Mouse (Mus musculus) intestine, postnatal 0 days (tissue): ENCODE data around the gene Prpf18. TPM values are rescaled to one million over a fixed set of nuclear protein-coding genes. Genes with fewer than 3 reads are reported as not detected.
A peak's percentile ranks its signal among the peaks of the same experiment; 100 is the strongest.

ENCODE experiments used
- ATAC-seq: fragments of 200-750 bp; cut with Nextera tagmentation; 2 replicates; pipeline ENCODE4 v1.8.0; 2017; ENCODE audit warnings: mild to moderate bottlenecking, moderate TSS enrichment, moderate library complexity
- H3K27ac ChIP-seq: fragments of 300-500 bp; sonication (generic); 2 replicates; pipeline ENCODE4 v1.5.1; 2014; ENCODE audit warnings: mild to moderate bottlenecking, low read depth, low read length, moderate library complexity
- H3K27me3 ChIP-seq: fragments of 300-500 bp; sonication (generic); replicated peaks from 2 replicates; pipeline ENCODE4 v1.6.1; 2014; ENCODE audit warnings: low read length, mixed read lengths; ENCODE audit not compliant: control insufficient read depth, insufficient read depth
- H3K36me3 ChIP-seq: fragments of 300-500 bp; sonication (generic); 2 replicates; pipeline ENCODE4 v1.6.1; 2014; ENCODE audit warnings: mild to moderate bottlenecking, moderate library complexity; ENCODE audit not compliant: control insufficient read depth, insufficient read depth
- H3K4me1 ChIP-seq: fragments of 300-500 bp; sonication (generic); replicated peaks from 2 replicates; pipeline ENCODE4 v1.6.1; 2014; ENCODE audit warnings: antibody characterized with exemption, low read length, mixed read lengths; ENCODE audit not compliant: control insufficient read depth, insufficient read depth
- H3K4me2 ChIP-seq: fragments of 300-500 bp; sonication (generic); replicated peaks from 2 replicates; pipeline ENCODE4 v1.6.1; 2014; ENCODE audit warnings: low read depth, mild to moderate bottlenecking, moderate library complexity
- H3K4me3 ChIP-seq: fragments of 300-500 bp; sonication (generic); 2 replicates; pipeline ENCODE4 v1.5.1; 2014; ENCODE audit warnings: low read depth, low read length
- H3K9ac ChIP-seq: fragments of 300-500 bp; sonication (generic); 2 replicates; pipeline ENCODE4 v1.6.1; 2014; ENCODE audit warnings: mild to moderate bottlenecking, low read depth, low read length
- H3K9me3 ChIP-seq: fragments of 300-500 bp; sonication (generic); 2 replicates; pipeline ENCODE4 v1.6.1; 2016; ENCODE audit warnings: mixed run types; ENCODE audit not compliant: control insufficient read depth
- CTCF ChIP-seq: sonication (generic); IDR thresholded peaks from 2 replicates; pipeline ENCODE4 v1.5.1; 2016; ENCODE audit warnings: low read depth, mild to moderate bottlenecking, control low read depth, antibody characterized with exemption, moderate library complexity
- WGBS: fragments of 180-500 bp; shearing (Covaris S2); extraction: QIAGEN DNeasy Blood & Tissue Kit; methylation state at CpG from one replicate; pipeline ENCODE4 v1.1.7; 2014; 5-methylcytosine and 5-hydroxymethylcytosine counted together
- polyA plus RNA-seq: library from polyadenylated mRNA; unstranded; fragments of >200 nt; fragmentation: Nextera tagmentation; extraction: Ambion mirVana; gene quantifications from 2 replicates; pipeline ENCODE4 v1.2.1, GENCODE M21; 2015

Prpf18 gene
- polyA plus RNA-seq, 1 experiment from 2014 or later, result 13.0 TPM

- no peak overlapping the region for H3K9ac ChIP-seq
- ATAC-seq, result no peak
These were observed 75.9 kb downstream of the Prpf18 start for GRCm38 (mm10) chr2:4575975-4576374.

GRCm38 (mm10) chr2:4575163-4575562, 76.8 kb downstream of the Prpf18 start:
- H3K4me1 ChIP-seq, result peaks cover 9% of the 10 kb centered on the region
- no peak overlapping the region for H3K4me2 ChIP-seq
- no peak for ATAC-seq
- peaks cover 41% of the 10 kb centered on the region for H3K36me3 ChIP-seq
- no peak overlapping the region for H3K4me3 ChIP-seq
- no peaks in the 10 kb centered on the region for H3K27me3 ChIP-seq
- H3K27ac ChIP-seq, result peak overlapping the region; percentile 15; the same call in 1 of the 2 replicates
- TF ChIP-seq CTCF, result no peak
- no peak overlapping the region for H3K9ac ChIP-seq
- no peaks in the 10 kb centered on the region for H3K9me3 ChIP-seq
- WGBS, result 87% methylated on average over 2 of the region's 2 CpGs

More at GRCm38 (mm10) chr2:4575975-4576374, 75.9 kb downstream of the Prpf18 start:
- peaks cover 41% of the 10 kb centered on the region for H3K36me3 ChIP-seq
- no peak overlapping the region for H3K4me3 ChIP-seq
- H3K4me1 ChIP-seq, result 0 out of 2 replicates have a peak, but pooled peaks cover 3% of the 10 kb centered on the region
- TF ChIP-seq CTCF, result no peak
- H3K9me3 ChIP-seq, result no peaks in the 10 kb centered on the region
- WGBS, result 74% methylated on average over 7 of the region's 7 CpGs
- no peak overlapping the region for H3K4me2 ChIP-seq
- H3K27ac ChIP-seq, result no peak overlapping the region
- no peaks in the 10 kb centered on the region for H3K27me3 ChIP-seq

- 94% methylated on average over 5 of the region's 5 CpGs for WGBS
- H3K4me3 ChIP-seq, result no peak overlapping the region
- H3K4me1 ChIP-seq, result peaks cover 11% of the 10 kb centered on the region
- no peaks in the 10 kb centered on the region for H3K27me3 ChIP-seq
- TF ChIP-seq CTCF, result no peak
- no peak overlapping the region; the same call in 1 of the 2 replicates for H3K27ac ChIP-seq
- H3K36me3 ChIP-seq, result peaks cover 41% of the 10 kb centered on the region
- H3K9me3 ChIP-seq, result no peaks in the 10 kb centered on the region
- H3K4me2 ChIP-seq, result no peak overlapping the region
- no peak overlapping the region for H3K9ac ChIP-seq
- no peak for ATAC-seq
These were observed 77.7 kb downstream of the Prpf18 start for GRCm38 (mm10) chr2:4574251-4574650.

- ATAC-seq, result no peak
- Histone ChIP-seq H3K27ac (no peak overlapping the region), H3K4me1 (peaks cover 10% of the 10 kb centered on the region), H3K9me3 (no peaks in the 10 kb centered on the region), H3K4me3 (no peak overlapping the region), H3K9ac (no peak overlapping the region), H3K4me2 (no peak overlapping the region), H3K27me3 (no peaks in the 10 kb centered on the region), H3K36me3 (peaks cover 36% of the 10 kb centered on the region; the same call in 1 of the 2 replicates)
- TF ChIP-seq CTCF, result peak; percentile 30
- 62% methylated on average over 4 of the region's 4 CpGs for WGBS
These were observed 78.5 kb downstream of the Prpf18 start for GRCm38 (mm10) chr2:4573386-4573785.

- H3K36me3 ChIP-seq, result peaks cover 36% of the 10 kb centered on the region; the same call in 1 of the 2 replicates
- H3K27ac ChIP-seq, result no peak overlapping the region
- peaks cover 7% of the 10 kb centered on the region for H3K4me1 ChIP-seq
- H3K9me3 ChIP-seq, result no peaks in the 10 kb centered on the region
- ATAC-seq, result no peak
- TF ChIP-seq CTCF, result no peak
- H3K27me3 ChIP-seq, result no peaks in the 10 kb centered on the region
- WGBS, result 56% methylated on average over 7 of the region's 7 CpGs
- no peak overlapping the region for H3K9ac ChIP-seq
- H3K4me3 ChIP-seq, result no peak overlapping the region
- no peak overlapping the region for H3K4me2 ChIP-seq
These were observed 79.2 kb downstream of the Prpf18 start for GRCm38 (mm10) chr2:4572498-4573263.

Other genes starting within 250 kb of the Prpf18 start
- 12.8 and 15.5 TPM in 2 replicates for gene Bend7, start 65.7 kb upstream of the Prpf18 start, polyA plus RNA-seq
- 23.9 and 24.1 TPM in 2 replicates for gene Sephs1, start 229.5 kb upstream of the Prpf18 start, polyA plus RNA-seq